Mouse (Mus musculus) bone marrow, adult 2 months (tissue): ENCODE data around the gene Necab3.

Experiments
- CTCF ChIP-seq: fragments of 200-500 bp; IDR thresholded peaks from 2 replicates; pipeline ENCODE4 v1.5.1; 2011; ENCODE audit warnings: low read length, control low read depth; ENCODE audit not compliant: control insufficient read depth, insufficient read depth
- POLR2A ChIP-seq: fragments of 200-500 bp; IDR thresholded peaks from 2 replicates; pipeline ENCODE4 v1.6.1; 2011; ENCODE audit warnings: low read depth, mild to moderate bottlenecking, control low read depth, low read length, borderline replicate concordance; ENCODE audit not compliant: control insufficient read depth

- TF ChIP-seq CTCF (no peak), POLR2A (peak; percentile 26; the same call in 1 of the 2 replicates)
Measured at GRCm38 (mm10) chr2:154558264-154559039, at the start of gene Necab3.
